Mouse (Mus musculus) spleen, adult 2 months (tissue): ENCODE measurements around the gene Armc10. TPM values are rescaled to one million over a fixed set of nuclear protein-coding genes. Genes with fewer than 3 reads are reported as not detected.

Experiments
- DNase-seq, 2 experiments: peaks; one replicate each; pipeline versions ENCODE4 v3.0.0 to v3.0.0-alpha.2; 2012 to 2021; ENCODE audit warnings: low spot score in 2 of 2, low read depth in 1 of 2
- H3K27ac ChIP-seq: fragments of 200-500 bp; 2 replicates; pipeline ENCODE4 v1.5.1; 2012; ENCODE audit warnings: low read length, inconsistent platforms; ENCODE audit not compliant: insufficient read depth
- H3K27me3 ChIP-seq: fragments of 200-500 bp; 2 replicates; pipeline ENCODE4 v1.6.1; 2012; ENCODE audit warnings: mild to moderate bottlenecking, moderate library complexity, low read length, inconsistent platforms; ENCODE audit not compliant: control insufficient read depth, insufficient read depth
- H3K36me3 ChIP-seq: fragments of 200-500 bp; 2 replicates; pipeline ENCODE4 v1.6.1; 2012; ENCODE audit warnings: mild to moderate bottlenecking, low read length, inconsistent platforms; ENCODE audit not compliant: control insufficient read depth, insufficient read depth
- H3K4me1 ChIP-seq: fragments of 200-500 bp; 2 replicates; pipeline ENCODE4 v1.6.1; 2011; ENCODE audit warnings: inconsistent platforms; ENCODE audit not compliant: control insufficient read depth, insufficient read depth, insufficient read length
- H3K4me3 ChIP-seq: fragments of 200-500 bp; 2 replicates; pipeline ENCODE4 v1.5.1; 2011; ENCODE audit warnings: mild to moderate bottlenecking, inconsistent platforms; ENCODE audit not compliant: insufficient read depth, insufficient read length; ENCODE audit errors: extremely low read depth
- CTCF ChIP-seq: fragments of 200-500 bp; IDR thresholded peaks from 2 replicates; pipeline ENCODE4 v1.5.1; 2011; ENCODE audit warnings: mild to moderate bottlenecking, inconsistent platforms; ENCODE audit not compliant: insufficient read depth, insufficient read length, insufficient replicate concordance; ENCODE audit errors: extremely low read depth
- POLR2A ChIP-seq: fragments of 200-500 bp; IDR thresholded peaks from 2 replicates; pipeline ENCODE4 v1.6.1; 2011; ENCODE audit warnings: low read depth, low read length, inconsistent platforms
- WGBS: fragments of 180-500 bp; shearing (Covaris S2); methylation state at CpG from one replicate; pipeline ENCODE4 v1.1.7; 2018; 5-methylcytosine and 5-hydroxymethylcytosine counted together
- polyA plus RNA-seq: library from polyadenylated mRNA; depleted of rRNA; stranded (reverse); fragments of >200 nt; gene quantifications from 2 replicates; pipeline ENCODE4 v1.2.3, GENCODE M21; 2012

Armc10 gene
- polyA plus RNA-seq, 1 experiment = 49.1 TPM

- TF ChIP-seq CTCF (no peak), POLR2A (no peak)
- Histone ChIP-seq H3K27ac (no peak overlapping the region), H3K4me3 (no peak overlapping the region), H3K4me1 (peaks cover 1% of the 10 kb centered on the region; the same call in 1 of the 2 replicates), H3K27me3 (no peaks in the 10 kb centered on the region), H3K36me3 (no peaks in the 10 kb centered on the region; the same call in 1 of the 2 replicates)
- no peak for DNase-seq
- WGBS = 94% methylated on average over 6 of the region's 6 CpGs
Observed at GRCm38 (mm10) chr5:21677939-21678338, 32.3 kb downstream of the Armc10 start.

GRCm38 (mm10) chr5:21678363-21678762, 32.8 kb downstream of the Armc10 start:
- peaks cover 1% of the 10 kb centered on the region; the same call in 1 of the 2 replicates for H3K4me1 ChIP-seq
- 94% methylated on average over 9 of the region's 9 CpGs for WGBS
- DNase-seq = no peak
- H3K27me3 ChIP-seq = no peaks in the 10 kb centered on the region
- H3K36me3 ChIP-seq = no peaks in the 10 kb centered on the region; the same call in 1 of the 2 replicates
- no peak overlapping the region for H3K27ac ChIP-seq
- no peak for TF ChIP-seq CTCF
- no peak for TF ChIP-seq POLR2A
- no peak overlapping the region for H3K4me3 ChIP-seq

GRCm38 (mm10) chr5:21680029-21680428, 34.4 kb downstream of the Armc10 start:
- WGBS = 75% methylated on average over 4 of the region's 4 CpGs
- no peaks in the 10 kb centered on the region for H3K4me1 ChIP-seq
- H3K4me3 ChIP-seq = no peak overlapping the region
- no peaks in the 10 kb centered on the region; the same call in 1 of the 2 replicates for H3K36me3 ChIP-seq
- no peak for DNase-seq
- TF ChIP-seq POLR2A = no peak
- TF ChIP-seq CTCF = no peak
- H3K27ac ChIP-seq = no peak overlapping the region
- no peaks in the 10 kb centered on the region for H3K27me3 ChIP-seq

- H3K4me3 ChIP-seq = no peak overlapping the region
- no peak overlapping the region for H3K27ac ChIP-seq
- no peaks in the 10 kb centered on the region for H3K4me1 ChIP-seq
- no peaks in the 10 kb centered on the region for H3K36me3 ChIP-seq
- no peak for TF ChIP-seq CTCF
- TF ChIP-seq POLR2A = no peak
- DNase-seq = no peak
- no peaks in the 10 kb centered on the region for H3K27me3 ChIP-seq
- WGBS = 74% methylated on average over 5 of the region's 5 CpGs
Observed at GRCm38 (mm10) chr5:21680940-21681339, 35.3 kb downstream of the Armc10 start.

GRCm38 (mm10) chr5:21683811-21684210, 38.2 kb downstream of the Armc10 start:
- WGBS = 91% methylated on average over 9 of the region's 9 CpGs
- no peak for DNase-seq
- Histone ChIP-seq H3K27me3 (no peaks in the 10 kb centered on the region), H3K4me1 (no peaks in the 10 kb centered on the region), H3K27ac (no peak overlapping the region), H3K36me3 (no peaks in the 10 kb centered on the region), H3K4me3 (no peak overlapping the region)
- TF ChIP-seq CTCF = no peak
- no peak for TF ChIP-seq POLR2A

GRCm38 (mm10) chr5:21685001-21685400, 39.4 kb downstream of the Armc10 start:
- no peaks in the 10 kb centered on the region for H3K36me3 ChIP-seq
- 90% methylated on average over 10 of the region's 10 CpGs for WGBS
- H3K4me1 ChIP-seq = no peaks in the 10 kb centered on the region
- DNase-seq = no peak
- TF ChIP-seq CTCF (no peak), POLR2A (no peak)
- no peak overlapping the region for H3K4me3 ChIP-seq
- H3K27ac ChIP-seq = no peak overlapping the region
- H3K27me3 ChIP-seq = no peaks in the 10 kb centered on the region

- Histone ChIP-seq H3K4me1 (no peaks in the 10 kb centered on the region), H3K27ac (no peak overlapping the region), H3K36me3 (no peaks in the 10 kb centered on the region), H3K27me3 (no peaks in the 10 kb centered on the region), H3K4me3 (no peak overlapping the region)
- no peak for TF ChIP-seq CTCF
- no peak for TF ChIP-seq POLR2A
- WGBS = 58% methylated on average over 4 of the region's 4 CpGs
- DNase-seq = no peak
Observed at GRCm38 (mm10) chr5:21687042-21687441, 41.4 kb downstream of the Armc10 start.
